Mouse (Mus musculus) heart, postnatal 36 days (tissue): Measurements from ENCODE around the gene Tcte1. TPM values are rescaled to one million over a fixed set of nuclear protein-coding genes. Genes with fewer than 3 reads are reported as not detected.

Experiments
- DNase-seq, 2 experiments: peaks; one replicate each; pipeline ENCODE4 v3.0.0; 2021 to 2022
- intact Hi-C: fragments of 180-260 bp; cut with DNase I; formaldehyde crosslinking; loops from one replicate; pipeline ENCODE4 v1.15.1; 2025
- total RNA-seq, 2 experiments: library from RNA; stranded (reverse); gene quantifications; 2 replicates each; pipeline ENCODE4 v1.2.3; 2021

Gene Tcte1
- total RNA-seq, 2 experiments from 2014 or later: not detected

DNA sequence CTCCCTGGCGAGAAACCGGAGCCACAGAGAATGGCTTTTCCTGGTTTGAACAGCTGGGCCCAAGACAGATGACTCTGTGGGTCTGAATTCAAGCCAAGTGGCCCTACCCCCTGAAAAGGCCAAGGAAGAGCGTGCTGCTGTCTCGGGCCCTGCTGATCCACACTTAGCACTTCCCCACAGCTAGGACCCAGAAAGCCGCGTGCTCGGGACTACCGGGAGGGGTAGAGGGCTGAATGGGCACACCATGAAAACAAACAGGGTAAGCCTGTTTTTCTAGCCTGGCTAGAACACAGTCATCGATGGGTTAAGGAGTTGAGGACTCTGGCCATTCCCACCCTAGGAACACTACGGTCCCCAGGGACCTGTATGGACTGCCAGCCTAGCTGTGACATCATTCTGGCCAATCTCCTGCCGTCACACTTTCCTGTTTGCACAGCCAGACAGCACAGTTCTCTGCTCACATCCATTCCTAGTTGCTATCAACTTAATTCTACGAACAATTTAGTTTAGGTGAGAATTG is 57.8 kb downstream of the Tcte1 start:
- DNase-seq: peak in 1 of 2 experiments; percentile 54
- intact Hi-C loops: loop anchor here (1.0 to 10.0 kb wide), 2 partner anchors 45 to 454 kb away; partner anchors contain the start of gene Vegfa

DNA sequence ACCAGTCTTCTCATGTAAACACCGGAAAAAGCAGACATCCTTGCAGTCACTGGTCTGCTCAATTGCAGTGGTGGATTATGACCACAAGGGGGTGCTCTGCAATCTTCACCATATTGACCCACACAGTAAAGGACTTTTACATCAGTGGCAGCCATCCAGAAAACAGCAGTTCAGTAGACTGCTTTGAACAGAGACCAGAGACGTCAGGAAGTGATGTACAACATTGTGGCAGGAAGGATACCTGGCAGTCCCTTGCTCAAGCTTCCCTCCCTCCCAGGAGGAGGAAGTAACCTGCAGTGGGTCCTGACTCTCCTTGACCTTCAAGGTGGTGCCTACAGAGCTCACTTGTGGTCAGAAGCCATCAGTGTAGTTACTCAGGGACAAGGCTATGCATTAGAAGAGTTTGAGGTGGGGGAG is 58.3 kb downstream of the Tcte1 start:
- peak; percentile 68 to 79 for DNase-seq
- intact Hi-C loops: loop anchor here (1.0 to 10.0 kb wide), 2 partner anchors 45 to 453 kb away; partner anchors contain the start of gene Vegfa

GRCm38 (mm10) chr17:45582188-45582587 is 59.0 kb downstream of the Tcte1 start:
- intact Hi-C loops: loop anchor here (2.0 to 10.0 kb wide), 2 partner anchors 61 to 453 kb away; partner anchors contain the start of gene Vegfa
- no peak for DNase-seq

DNA sequence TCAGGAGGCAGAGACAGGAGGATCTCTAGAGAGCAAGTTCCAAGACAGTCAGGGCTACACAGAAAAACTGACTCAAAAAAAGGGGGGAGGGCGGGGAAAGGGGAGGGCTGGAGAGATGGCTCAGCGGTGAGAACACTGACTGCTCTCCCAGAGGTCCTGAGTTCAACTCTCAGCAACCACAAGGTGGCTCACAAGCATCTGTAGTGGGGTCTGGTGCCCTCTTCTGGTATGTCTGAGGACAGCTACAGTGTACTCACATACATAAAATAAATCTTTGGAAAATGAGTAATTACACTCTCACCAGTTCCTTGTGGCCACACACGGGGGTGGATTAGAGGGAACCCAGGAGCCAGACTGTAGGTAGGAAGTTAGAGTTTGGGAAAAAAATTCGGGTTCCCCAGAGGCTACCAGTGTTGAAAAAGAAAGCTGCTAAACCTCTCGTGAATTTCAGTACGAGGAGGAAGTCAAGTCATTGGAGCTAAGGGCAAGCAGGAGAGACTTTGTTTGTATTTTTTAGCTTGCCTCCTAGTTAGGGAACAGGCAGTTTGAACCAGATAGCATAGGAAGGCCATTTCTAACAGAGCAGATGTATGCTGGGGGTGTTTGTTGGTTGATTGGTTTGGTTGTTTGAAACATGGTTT is 59.6 kb downstream of the Tcte1 start:
- intact Hi-C loops: loop anchor here (2.0 to 10.0 kb wide), 2 partner anchors 60 to 452 kb away; partner anchors contain the start of gene Vegfa
- no peak for DNase-seq

GRCm38 (mm10) chr17:45584096-45584896 is 61.1 kb downstream of the Tcte1 start:
- peak; percentile 88 to 91 for DNase-seq
- intact Hi-C loops: loop anchor here (10.0 kb wide), 1 partner anchor 451 kb away; the partner anchor contains the start of gene Vegfa

- intact Hi-C loops: loop anchor here (10.0 kb wide), 1 partner anchor 450 kb away; the partner anchor contains the start of gene Vegfa
- peak; percentile 85 to 86 for DNase-seq
These were observed 61.9 kb downstream of the Tcte1 start for GRCm38 (mm10) chr17:45584939-45585678.

DNA sequence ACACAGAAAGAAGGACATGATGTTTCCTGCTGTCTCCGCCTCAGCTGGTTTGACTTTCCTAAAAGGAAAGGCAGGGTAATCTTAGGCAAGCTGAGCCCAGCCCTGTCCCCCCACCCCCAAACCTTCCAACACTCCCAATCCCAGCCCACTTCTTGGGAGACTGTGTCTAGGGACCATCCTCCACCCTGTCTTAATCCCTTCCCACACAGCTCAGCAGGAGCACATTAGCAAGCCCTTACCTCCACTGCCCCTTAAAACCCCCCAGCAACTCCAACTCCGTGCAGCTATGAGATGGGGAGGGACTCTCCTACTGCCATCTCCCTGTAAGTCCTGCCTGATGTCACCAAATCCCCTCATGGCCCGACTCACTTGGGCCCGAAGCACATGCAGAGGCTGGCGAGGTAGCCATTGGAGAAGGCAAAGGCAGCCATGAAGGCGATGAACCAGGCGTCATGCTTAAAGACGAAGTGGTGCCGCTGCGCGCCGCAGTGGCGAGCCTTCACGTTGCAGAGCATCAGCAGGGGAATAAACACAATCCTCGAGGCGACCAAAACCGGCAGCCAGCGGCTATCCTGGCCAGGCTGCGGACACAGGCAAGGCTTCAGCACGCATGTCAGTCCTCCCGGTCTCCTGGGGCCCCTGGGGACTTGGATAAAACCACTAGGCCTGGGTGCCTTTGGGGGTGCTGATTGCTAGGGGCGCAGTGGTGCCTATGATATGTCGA is 62.7 kb downstream of the Tcte1 start:
- DNase-seq: no peak
- intact Hi-C loops: loop anchor here (10.0 kb wide), 1 partner anchor 449 kb away; the partner anchor contains the start of gene Vegfa

GRCm38 (mm10) chr17:45586449-45586837 is 63.2 kb downstream of the Tcte1 start:
- intact Hi-C loops: loop anchor here (10.0 kb wide), 1 partner anchor 448 kb away; the partner anchor contains the start of gene Vegfa
- DNase-seq: no peak

DNA sequence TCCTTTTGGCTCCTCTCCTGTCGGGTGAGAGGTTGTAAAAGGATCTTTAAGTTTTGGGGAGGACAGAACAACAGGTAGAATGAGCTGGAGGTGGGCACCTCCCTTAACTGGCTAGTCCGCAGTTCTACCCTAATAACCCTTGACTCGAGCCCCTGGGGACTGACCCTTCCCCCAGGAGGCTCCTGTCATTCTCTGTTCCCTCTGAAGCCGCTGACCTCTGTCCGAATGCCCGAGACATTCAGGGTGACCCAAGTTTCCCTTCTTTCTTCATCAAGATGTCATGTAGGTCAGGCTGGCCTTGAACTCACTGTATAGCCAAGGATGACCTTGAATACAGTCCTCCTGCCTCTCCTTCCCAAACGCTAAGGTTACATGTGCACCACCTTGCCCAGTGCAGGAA is 65.1 kb downstream of the Tcte1 start:
- intact Hi-C loops: loop anchor here (10.0 kb wide), 1 partner anchor 446 kb away; the partner anchor contains the start of gene Vegfa
- DNase-seq: no peak

GRCm38 (mm10) chr17:45589236-45589635 is 66.0 kb downstream of the Tcte1 start:
- intact Hi-C loops: loop anchor here (10.0 kb wide), 1 partner anchor 446 kb away; the partner anchor contains the start of gene Vegfa
- no peak for DNase-seq

DNA sequence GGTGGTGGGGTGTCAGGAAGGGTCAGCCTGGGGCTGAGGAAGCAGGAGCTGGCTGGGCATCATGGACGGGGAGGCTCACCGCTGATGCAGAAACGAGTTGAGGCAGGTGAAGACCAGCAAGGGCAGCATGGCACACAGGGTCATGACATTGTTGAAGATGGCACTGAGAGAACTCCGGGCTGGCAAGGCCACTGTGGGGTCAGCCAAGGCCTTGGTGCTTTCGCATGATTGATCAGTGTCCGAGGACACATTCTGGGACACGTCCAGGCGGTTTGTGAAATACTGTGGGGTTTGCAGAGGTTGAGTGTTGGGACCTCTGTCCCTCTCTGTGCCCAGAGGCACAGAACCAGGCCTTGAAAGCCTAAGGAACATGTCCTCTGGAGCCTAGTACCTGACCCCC is 66.6 kb downstream of the Tcte1 start:
- intact Hi-C loops: loop anchor here (10.0 kb wide), 1 partner anchor 445 kb away; the partner anchor contains the start of gene Vegfa

DNA sequence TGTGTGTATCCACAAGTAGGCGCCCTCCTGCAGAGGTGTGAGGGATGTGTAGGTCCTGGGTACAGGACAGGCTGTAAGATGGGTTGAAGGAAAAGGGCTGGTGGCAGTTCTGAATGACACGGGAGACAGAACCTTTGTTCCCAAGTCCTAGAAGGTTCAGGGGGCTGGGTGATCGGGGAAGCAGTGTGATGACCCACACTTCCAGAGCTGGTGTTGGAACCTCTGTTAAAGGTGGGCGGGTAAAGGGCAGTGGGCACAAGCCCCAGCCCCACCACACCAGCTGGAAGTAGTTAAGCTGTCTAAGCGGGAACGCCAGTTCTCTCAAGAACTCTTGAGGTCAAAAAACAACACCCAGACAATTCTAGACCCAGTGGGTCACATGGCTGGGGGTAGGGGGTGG is 67.2 kb downstream of the Tcte1 start:
- DNase-seq: no peak
- intact Hi-C loops: no loop called here

More for the DNA sequence above, 66.6 kb downstream of the Tcte1 start:
- no peak for DNase-seq

GRCm38 (mm10) chr17:45591701-45592605 is 68.7 kb downstream of the Tcte1 start:
- DNase-seq: peak; percentile 69 to 77
- intact Hi-C loops: no loop called here

Other genes with a start within 250 kb of the Tcte1 start
- gene Cdc5l, start 89.7 kb upstream of the Tcte1 start, total RNA-seq: 10 to 100 TPM; 36.2 to 38.2 TPM
- under 1 TPM in 1 of 2 experiments, not detected in 1; 0.27 TPM for gene Spats1, start 48.0 kb upstream of the Tcte1 start, total RNA-seq
- 10 to 100 TPM; 19.4 to 19.6 TPM for gene Aars2, start 16.6 kb upstream of the Tcte1 start, total RNA-seq
- under 1 TPM in 1 of 2 experiments, not detected in 1; 0.08 TPM for gene Tmem151b, start 26.2 kb downstream of the Tcte1 start, total RNA-seq
- gene Nfkbie, start 32.3 kb downstream of the Tcte1 start, total RNA-seq: 1 to 10 TPM; 1.4 to 1.5 TPM
- gene Slc35b2, start 40.4 kb downstream of the Tcte1 start, total RNA-seq: 10 to 100 TPM; 27.6 to 32.7 TPM
- 1,000 to 10,000 TPM; 1,126 to 1,337 TPM for gene Hsp90ab1, start 49.8 kb downstream of the Tcte1 start, total RNA-seq
- 10 to 100 TPM; 66.7 to 73.5 TPM for gene Slc29a1, start 76.2 kb downstream of the Tcte1 start, total RNA-seq
- gene Mymx, start 78.7 kb downstream of the Tcte1 start, total RNA-seq: not detected
- not detected for gene Capn11, start 135.9 kb downstream of the Tcte1 start, total RNA-seq
- 100 to 1,000 TPM; 140 to 155 TPM for gene Mrpl14, start 162.9 kb downstream of the Tcte1 start, total RNA-seq
- gene Tmem63b, start 163.5 kb downstream of the Tcte1 start, total RNA-seq: 10 to 100 TPM; 84.6 to 88.1 TPM
- not detected for gene 1600014C23Rik, start 210.4 kb downstream of the Tcte1 start, total RNA-seq